ENCODE assay signal across 15 mouse cellular contexts in genomic region chr3:9441566-9442540, GRCm38 (mm10).
DNase-seq lines count a peak whose midpoint lies in the region; ATAC-seq and TF ChIP-seq lines count a peak whose summit lies in the region.
"Had no signal": no experiment of that assay in that cellular context is flagged by ENCODE, and none has a peak within 500 bp of the region (broad histone marks: within the 10 kb centered on the region; RNA-seq: fewer than 3 reads in every experiment).

No protein-coding gene starts in this region.

- peak overlapping the region; percentile 74 for H3K27ac ChIP-seq in heart, adult 2 months
- peak overlapping the region; percentile 93 for H3K27ac ChIP-seq in heart, embryonic 12.5 days (ENCODE audit: poor library complexity, severe bottlenecking)
- H3K27ac ChIP-seq in hindbrain, embryonic 16.5 days (ENCODE audit: low read depth, low read length), result no peak overlapping the region
- H3K27ac ChIP-seq: kidney, embryonic 15.5 days; layer of hippocampus, adult 2 months; liver, embryonic 12.5 days; neural tube, embryonic 12.5 days had no signal

- no peaks in the 10 kb centered on the region for H3K27me3 ChIP-seq in heart, adult 2 months (ENCODE audit: control insufficient read depth, insufficient read depth, low read length)
- no peaks in the 10 kb centered on the region for H3K27me3 ChIP-seq in heart, embryonic 12.5 days (replicated peaks)
- H3K27me3 ChIP-seq in hindbrain, embryonic 16.5 days (replicated peaks; ENCODE audit: control insufficient read depth, insufficient read depth, low read length), result no peaks in the 10 kb centered on the region
- H3K27me3 ChIP-seq: kidney, embryonic 15.5 days; liver, embryonic 12.5 days; neural tube, embryonic 12.5 days had no signal

- no peak overlapping the region for H3K9ac ChIP-seq in heart, adult 2 months (ENCODE audit: low read depth, low read length)
- no peak overlapping the region for H3K9ac ChIP-seq in heart, embryonic 12.5 days
- no peak overlapping the region for H3K9ac ChIP-seq in hindbrain, embryonic 16.5 days (ENCODE audit: low read depth, low read length)
- H3K9ac ChIP-seq: kidney, embryonic 15.5 days; liver, embryonic 12.5 days; neural tube, embryonic 12.5 days had no signal

- 0 out of 2 replicates have a peak, but pooled peaks have one; percentile 14 for ATAC-seq in heart, embryonic 12.5 days (ENCODE audit: insufficient number of reproducible peaks, low FRiP score)
- ATAC-seq in hindbrain, embryonic 16.5 days, result no peak
- ATAC-seq: forebrain, embryonic 14.5 days; liver, embryonic 12.5 days had no signal

- WGBS in heart, adult 2 months, result 66% methylated on average over 27 of the region's 27 CpGs
- 53% methylated on average over 27 of the region's 27 CpGs for WGBS in heart, embryonic 12.5 days
- WGBS in hindbrain, embryonic 16.5 days, result 91% methylated on average over 27 of the region's 27 CpGs

- peaks cover 12% of the 10 kb centered on the region for H3K4me1 ChIP-seq in heart, adult 2 months (ENCODE audit: control insufficient read depth, insufficient read depth, low read length)
- H3K4me1 ChIP-seq in heart, embryonic 12.5 days (replicated peaks), result peaks cover 40% of the 10 kb centered on the region
- no peaks in the 10 kb centered on the region for H3K4me1 ChIP-seq in hindbrain, embryonic 16.5 days (ENCODE audit: control insufficient read depth, insufficient read depth, low read depth, low read length)
- H3K4me1 ChIP-seq: kidney, embryonic 15.5 days; neural tube, embryonic 12.5 days had no signal

- no peaks in the 10 kb centered on the region; the same call in 1 of the 2 replicates for H3K36me3 ChIP-seq in heart, adult 2 months (ENCODE audit: control insufficient read depth, insufficient read depth, low read length)
- H3K36me3 ChIP-seq in heart, embryonic 12.5 days, result peaks cover 35% of the 10 kb centered on the region
- peaks cover 17% of the 10 kb centered on the region; the same call in 1 of the 2 replicates for H3K36me3 ChIP-seq in hindbrain, embryonic 16.5 days (ENCODE audit: control insufficient read depth, insufficient read depth, low read length)

- H3K9me3 ChIP-seq in heart, embryonic 12.5 days (replicated peaks), result no peaks in the 10 kb centered on the region
- no peaks in the 10 kb centered on the region for H3K9me3 ChIP-seq in hindbrain, embryonic 16.5 days (ENCODE audit: control insufficient read depth, low read length)
- H3K9me3 ChIP-seq: kidney, embryonic 15.5 days; liver, embryonic 12.5 days; neural tube, embryonic 12.5 days had no signal

- no peaks in the 10 kb centered on the region for H3K79me2 ChIP-seq in heart, adult 2 months (replicated peaks; ENCODE audit: control insufficient read depth, insufficient read depth, low read length)

- H3K4me3 ChIP-seq in heart, adult 2 months, result no peak overlapping the region
- no peak overlapping the region for H3K4me3 ChIP-seq in heart, embryonic 12.5 days
- H3K4me3 ChIP-seq in hindbrain, embryonic 16.5 days (ENCODE audit: low read length), result no peak overlapping the region
- H3K4me3 ChIP-seq: kidney, embryonic 15.5 days; layer of hippocampus, adult 2 months; liver, embryonic 12.5 days; neural tube, embryonic 12.5 days had no signal

- no peak for TF ChIP-seq EP300 in heart, adult 2 months (IDR thresholded peaks at IDR 0.05; ENCODE audit: insufficient read depth, low read depth, low read length)

- intact Hi-C loops in left cerebral cortex, postnatal 36 days (cut with DNase I), result no loop called here
- intact Hi-C loops in heart, adult 2 months (cut with DNase I), result loop anchor here (2.0 kb wide), 1 partner anchor 41 kb away; no protein-coding TSS in a partner anchor

- TF ChIP-seq CTCF in heart, adult 2 months (IDR thresholded peaks at IDR 0.05), result no peak

- no peak overlapping the region; the same call in 1 of the 2 replicates for H3K4me2 ChIP-seq in heart, embryonic 12.5 days
- no peak overlapping the region for H3K4me2 ChIP-seq in hindbrain, embryonic 16.5 days (ENCODE audit: low read length)
- H3K4me2 ChIP-seq: kidney, embryonic 15.5 days; liver, embryonic 12.5 days; neural tube, embryonic 12.5 days had no signal

- TF ChIP-seq POLR2A in heart, adult 2 months (IDR thresholded peaks at IDR 0.05; ENCODE audit: insufficient read depth, low read depth, low read length), result no peak

- peak; percentile 24 to 32 for DNase-seq in left cerebral cortex, postnatal 36 days (ENCODE audit: low spot score in 2 of 2)
- no peak for DNase-seq in left cerebral cortex, adult 8-10 months (ENCODE audit: low spot score in 2 of 2)
- DNase-seq in heart, adult 2 months, result no peak
- peak; percentile 51 to 69 for DNase-seq in right cerebral cortex, postnatal 10 days (ENCODE audit: low spot score in 2 of 2)
- DNase-seq in spleen, postnatal 10 days (ENCODE audit: low spot score in 2 of 2), result no peak
- DNase-seq: cerebellum, adult 2 months; lung, postnatal 4 days; thymus, postnatal 25 days had no signal

Comparison
In these comparisons a context has a peak if more than half of its experiments do, and no peak if none do; other contexts are left out.
1. DNase-seq: peak in left cerebral cortex, postnatal 36 days (2 of 2) and right cerebral cortex, postnatal 10 days (2 of 2); none in left cerebral cortex, adult 8-10 months (0 of 2), heart, adult 2 months (0 of 2) and spleen, postnatal 10 days (0 of 2).